Mouse (Mus musculus) heart, postnatal 0 days (tissue): Measurements from ENCODE around the gene 4933412E24Rik.

Experiments used
- CTCF ChIP-seq: IDR thresholded peaks from 2 replicates; pipeline ENCODE4 v1.5.1; 2016; ENCODE audit warnings: antibody characterized with exemption, control low read depth, low read depth
- EP300 ChIP-seq: IDR thresholded peaks from 2 replicates; pipeline ENCODE4 v1.6.1; 2016; ENCODE audit warnings: antibody characterized with exemption, low read depth

DNA sequence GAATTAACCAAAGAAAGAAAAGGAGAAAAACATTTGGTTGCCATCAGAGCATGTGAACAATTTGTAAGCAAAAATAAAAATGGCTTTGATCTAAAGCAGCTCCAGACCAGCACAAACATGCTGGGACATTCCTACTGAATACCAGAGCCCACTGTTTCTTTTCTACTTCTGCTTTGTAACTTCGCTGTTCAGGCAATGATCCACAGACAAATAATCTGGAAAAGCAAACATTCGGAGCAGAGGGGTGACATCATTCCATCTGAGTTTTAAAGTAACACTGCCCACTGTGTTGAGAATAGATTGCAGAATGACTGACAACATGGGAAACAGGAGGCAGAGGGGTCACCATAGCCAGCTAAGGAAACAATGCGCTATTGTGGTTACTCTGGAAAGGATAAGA is 41.1 kb downstream of the 4933412E24Rik start:
- TF ChIP-seq CTCF (no peak), EP300 (no peak)
